Mouse (Mus musculus) limb, embryonic 13.5 days (tissue): ENCODE measurements at regions not wholly inside any gene's neighbourhood (a gene's known extent, or its start where the extent isn't known, plus 50 kb on each side); places are given as distances from the start of the nearest gene placed in this dataset.
A peak's percentile ranks its signal among the peaks of the same experiment; 100 is the strongest.

ENCODE experiments used
- ATAC-seq: fragments of 200-750 bp; cut with Nextera tagmentation; 2 replicates; pipeline ENCODE4 v1.8.0; 2017; ENCODE audit warnings: low read depth, moderate number of reproducible peaks, moderate TSS enrichment; ENCODE audit not compliant: low FRiP score
- H3K27ac ChIP-seq: fragments of 300-500 bp; sonication (generic); 2 replicates; pipeline ENCODE4 v1.5.1; 2015; ENCODE audit warnings: inconsistent platforms, mild to moderate bottlenecking, moderate library complexity
- H3K27me3 ChIP-seq: fragments of 300-500 bp; sonication (generic); 2 replicates; pipeline ENCODE4 v1.6.1; 2015; ENCODE audit warnings: mild to moderate bottlenecking, inconsistent platforms
- H3K36me3 ChIP-seq: fragments of 300-500 bp; sonication (generic); 2 replicates; pipeline ENCODE4 v1.6.1; 2015; ENCODE audit warnings: inconsistent platforms, mild to moderate bottlenecking, moderate library complexity
- H3K4me1 ChIP-seq: fragments of 300-500 bp; sonication (generic); 2 replicates; pipeline ENCODE4 v1.6.1; 2015; ENCODE audit warnings: inconsistent platforms
- H3K4me2 ChIP-seq: fragments of 300-500 bp; sonication (generic); replicated peaks from 2 replicates; pipeline ENCODE4 v1.6.1; 2015; ENCODE audit warnings: inconsistent platforms, mild to moderate bottlenecking, moderate library complexity
- H3K4me3 ChIP-seq: fragments of 300-500 bp; sonication (generic); 2 replicates; pipeline ENCODE4 v1.5.1; 2015; ENCODE audit warnings: moderate library complexity, mild to moderate bottlenecking, inconsistent platforms
- H3K9ac ChIP-seq: fragments of 300-500 bp; sonication (generic); 2 replicates; pipeline ENCODE4 v1.6.1; 2015; ENCODE audit warnings: mild to moderate bottlenecking, inconsistent platforms
- H3K9me3 ChIP-seq: fragments of 300-500 bp; sonication (generic); 2 replicates; pipeline ENCODE4 v1.6.1; 2016; ENCODE audit warnings: inconsistent platforms
- WGBS: fragments of 180-500 bp; shearing (Covaris S2); methylation state at CpG from one replicate; pipeline ENCODE4 v1.1.7; 2015; 5-methylcytosine and 5-hydroxymethylcytosine counted together

DNA sequence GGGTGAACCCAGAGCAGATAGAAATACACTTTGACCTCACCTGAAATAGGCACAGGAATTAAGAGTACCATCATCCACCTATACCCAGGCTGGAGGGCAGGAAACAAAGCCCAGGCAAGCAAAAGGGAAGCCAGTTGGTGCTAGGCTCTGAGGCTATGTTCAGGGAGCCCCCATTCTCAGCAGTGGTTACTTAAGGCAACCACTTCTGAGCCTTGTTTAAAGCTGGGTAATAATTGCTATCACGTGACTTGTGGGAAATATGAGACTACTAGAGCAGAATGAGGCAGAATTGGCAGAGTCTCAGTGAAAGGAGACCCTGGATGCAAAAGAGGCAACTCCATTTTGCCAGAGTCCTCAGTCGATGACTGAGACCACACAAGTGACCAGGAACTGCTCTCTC lies 401.5 kb downstream of the Insc start:
- H3K4me1 ChIP-seq: peaks cover 10% of the 10 kb centered on the region; the same call in 1 of the 2 replicates
- H3K9ac ChIP-seq: no peak overlapping the region
- H3K27me3 ChIP-seq: no peaks in the 10 kb centered on the region
- H3K4me2 ChIP-seq: no peak overlapping the region
- H3K36me3 ChIP-seq: no peaks in the 10 kb centered on the region
- H3K27ac ChIP-seq: no peak overlapping the region
- WGBS: 38% methylated on average over 2 of the region's 2 CpGs
- no peak overlapping the region for H3K4me3 ChIP-seq
- no peaks in the 10 kb centered on the region for H3K9me3 ChIP-seq
- ATAC-seq: no peak

DNA sequence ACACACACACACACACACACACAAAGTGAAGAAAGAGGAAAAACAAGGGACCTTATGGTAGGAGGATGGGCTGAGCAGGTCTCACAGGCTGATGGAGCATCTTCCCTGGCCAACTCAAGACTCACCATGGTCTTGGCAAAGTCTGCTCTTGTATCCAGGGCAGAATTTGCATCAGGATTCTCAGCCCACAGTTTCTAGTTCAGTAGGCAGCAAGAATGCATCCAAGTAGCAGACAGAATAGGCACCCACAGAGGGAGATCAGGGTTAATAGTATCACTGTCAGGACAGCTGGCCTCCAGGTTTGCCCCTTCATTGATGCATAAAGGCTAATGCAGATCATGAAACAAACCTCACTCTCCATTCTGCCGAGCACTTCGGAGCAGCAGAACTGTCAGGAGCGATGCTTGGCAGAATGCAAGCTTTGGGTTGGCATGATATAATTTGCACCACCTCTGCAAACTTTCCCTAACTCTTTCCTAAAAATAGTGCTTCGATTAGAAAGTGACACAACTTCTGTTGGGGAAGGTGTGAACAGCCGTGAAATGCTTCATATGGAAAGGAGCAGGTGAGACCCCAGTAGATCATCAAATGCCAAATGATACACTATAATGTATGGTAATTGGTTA lies 404.0 kb downstream of the Insc start:
- H3K27ac ChIP-seq: no peak overlapping the region

DNA sequence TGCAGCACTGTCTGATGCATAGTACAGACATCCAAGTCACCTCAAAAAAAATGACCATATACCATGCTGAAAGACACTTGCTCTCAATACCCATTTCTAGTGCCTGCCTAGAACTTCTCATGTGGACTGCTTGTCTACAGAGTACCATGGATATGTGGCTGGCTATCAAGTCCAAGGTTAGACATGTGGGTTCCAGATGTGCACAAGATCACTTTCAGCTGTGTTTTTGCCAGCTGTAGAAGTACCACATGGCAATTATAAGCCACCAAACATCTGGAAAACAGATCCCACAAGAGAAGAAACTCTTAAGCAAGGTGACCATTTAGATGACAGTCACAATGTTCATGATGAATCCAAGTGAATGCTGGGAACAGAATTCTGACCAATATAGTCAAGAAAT lies 409.8 kb downstream of the Insc start:
- peaks cover 9% of the 10 kb centered on the region; the same call in 1 of the 2 replicates for H3K4me1 ChIP-seq
- H3K9ac ChIP-seq: no peak overlapping the region
- ATAC-seq: no peak
- H3K9me3 ChIP-seq: no peaks in the 10 kb centered on the region
- H3K4me3 ChIP-seq: no peak overlapping the region
- H3K36me3 ChIP-seq: no peaks in the 10 kb centered on the region
- no peaks in the 10 kb centered on the region for H3K27me3 ChIP-seq
- H3K4me2 ChIP-seq: no peak overlapping the region
- no peak overlapping the region for H3K27ac ChIP-seq

More for the DNA sequence above, 404.0 kb downstream of the Insc start:
- no peak for ATAC-seq
- Histone ChIP-seq H3K4me2 (no peak overlapping the region), H3K36me3 (no peaks in the 10 kb centered on the region), H3K27me3 (no peaks in the 10 kb centered on the region), H3K4me1 (peaks cover 10% of the 10 kb centered on the region; the same call in 1 of the 2 replicates), H3K4me3 (no peak overlapping the region), H3K9me3 (no peaks in the 10 kb centered on the region), H3K9ac (no peak overlapping the region)
- 90% methylated on average over 5 of the region's 5 CpGs for WGBS

DNA sequence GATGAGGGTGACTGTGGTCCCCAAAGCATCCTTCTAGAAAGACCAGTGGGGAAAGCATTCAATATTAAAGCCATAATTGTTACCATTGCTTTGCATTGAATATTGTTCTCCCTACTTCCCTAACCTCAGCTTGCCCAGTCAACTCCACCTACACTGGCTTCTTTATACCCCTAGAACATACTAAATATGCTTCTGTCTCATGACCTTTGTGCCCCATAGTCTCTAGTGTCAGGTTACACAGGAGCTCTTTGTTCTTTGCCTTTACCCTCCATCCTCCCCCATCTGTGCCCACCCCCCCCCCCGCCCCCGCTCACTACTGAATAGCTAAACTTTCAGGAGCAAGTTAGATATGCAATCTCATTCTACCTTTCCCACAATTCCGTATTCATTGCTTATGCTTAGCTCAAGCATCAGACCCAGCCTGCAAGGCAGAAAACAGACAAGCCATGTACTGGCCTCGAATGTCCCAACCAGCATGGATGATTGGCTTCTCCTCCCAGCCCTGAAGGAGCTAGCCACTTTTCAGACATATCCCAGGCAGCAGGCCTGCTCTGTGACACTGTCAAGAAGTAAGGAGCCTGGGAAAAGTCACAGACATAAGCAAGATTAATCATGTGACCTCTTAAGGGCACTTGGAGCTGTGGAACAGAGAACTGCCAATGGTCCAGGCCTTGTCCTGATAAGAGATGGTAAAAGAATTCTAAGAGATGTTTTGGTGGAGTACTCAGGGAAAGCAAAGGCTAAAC lies 410.4 kb downstream of the Insc start:
- H3K4me3 ChIP-seq: no peak overlapping the region
- no peaks in the 10 kb centered on the region for H3K36me3 ChIP-seq
- H3K9ac ChIP-seq: no peak overlapping the region
- no peak overlapping the region for H3K27ac ChIP-seq
- WGBS: 37% methylated on average over 4 of the region's 4 CpGs
- H3K4me2 ChIP-seq: no peak overlapping the region
- H3K4me1 ChIP-seq: peaks cover 9% of the 10 kb centered on the region; the same call in 1 of the 2 replicates
- no peaks in the 10 kb centered on the region for H3K9me3 ChIP-seq
- no peaks in the 10 kb centered on the region for H3K27me3 ChIP-seq
- no peak for ATAC-seq

DNA sequence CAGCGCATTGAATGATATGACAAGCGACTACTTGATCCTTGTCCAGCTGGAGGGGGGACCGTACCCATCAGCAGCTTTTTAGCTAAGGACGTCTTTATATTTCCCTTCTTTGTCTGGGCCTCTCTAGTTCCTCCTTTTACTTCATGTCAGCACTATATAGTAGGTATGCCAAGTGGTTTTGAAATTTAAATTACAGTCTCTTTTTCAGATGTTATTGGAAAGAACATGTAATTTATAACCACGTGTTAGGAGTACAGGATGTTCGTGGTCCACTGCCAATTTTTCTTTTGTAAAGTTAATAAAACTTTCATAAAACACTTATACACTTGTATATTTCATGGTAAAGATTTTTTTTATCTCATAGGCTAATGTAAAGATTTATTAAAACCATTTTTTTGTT lies 426.5 kb downstream of the Insc start:
- Histone ChIP-seq H3K36me3 (no peaks in the 10 kb centered on the region), H3K4me1 (peaks cover 15% of the 10 kb centered on the region), H3K27ac (no peak overlapping the region), H3K4me3 (no peak overlapping the region), H3K9ac (no peak overlapping the region), H3K9me3 (peaks cover 10% of the 10 kb centered on the region), H3K4me2 (no peak overlapping the region), H3K27me3 (0 out of 2 replicates have a peak, but pooled peaks cover 5% of the 10 kb centered on the region)
- 44% methylated on average over 6 of the region's 6 CpGs for WGBS
- ATAC-seq: peak; percentile 85

DNA sequence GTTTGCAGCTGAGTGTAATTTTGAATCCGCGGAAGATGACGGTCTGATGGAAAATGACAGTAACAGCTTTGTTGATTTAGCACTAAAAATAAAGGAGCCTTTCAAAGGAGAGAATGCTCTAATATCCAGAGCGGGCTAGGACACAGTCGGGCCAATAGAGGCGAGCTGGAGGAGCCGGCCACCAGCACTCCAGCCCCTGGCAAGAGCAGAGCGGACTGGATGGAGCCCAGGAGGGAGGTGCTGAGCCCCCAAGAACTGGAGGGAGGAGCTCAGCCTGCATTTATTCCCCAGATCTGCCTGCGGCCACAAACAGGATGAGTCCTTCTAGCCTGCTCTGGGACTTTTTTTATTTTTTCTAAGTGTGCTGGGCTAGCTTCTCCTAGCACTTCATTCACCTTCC lies 426.9 kb downstream of the Insc start:
- ATAC-seq: peak; percentile 74
- H3K27me3 ChIP-seq: 0 out of 2 replicates have a peak, but pooled peaks cover 5% of the 10 kb centered on the region
- H3K4me1 ChIP-seq: peaks cover 15% of the 10 kb centered on the region
- WGBS: 33% methylated on average over 9 of the region's 9 CpGs
- H3K9me3 ChIP-seq: peaks cover 9% of the 10 kb centered on the region
- no peaks in the 10 kb centered on the region for H3K36me3 ChIP-seq
- H3K4me2 ChIP-seq: peak overlapping the region; percentile 21
- no peak overlapping the region; the same call in 1 of the 2 replicates for H3K27ac ChIP-seq
- H3K9ac ChIP-seq: no peak overlapping the region
- H3K4me3 ChIP-seq: no peak overlapping the region

DNA sequence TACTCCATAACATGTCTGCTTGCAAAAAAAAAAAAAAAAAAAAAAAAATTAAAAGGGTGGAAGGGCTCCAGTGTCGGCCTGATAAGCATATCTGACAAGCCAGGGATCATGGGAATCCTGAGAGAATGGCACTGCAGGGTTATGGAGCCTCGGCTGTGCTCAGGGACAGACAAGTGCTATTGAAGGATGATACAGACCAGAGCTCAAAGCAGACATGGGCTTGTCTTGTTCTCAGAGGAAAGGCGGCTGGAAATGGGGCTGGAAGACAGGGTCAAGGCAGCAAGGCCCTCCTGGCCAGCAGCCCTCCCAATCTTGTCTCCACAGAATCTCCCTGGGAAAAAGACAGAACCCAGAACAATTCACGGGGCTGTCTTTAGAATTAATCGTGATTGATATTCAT lies 449.0 kb downstream of the Insc start:
- ATAC-seq: no peak
- H3K4me1 ChIP-seq: 0 out of 2 replicates have a peak, but pooled peaks cover 4% of the 10 kb centered on the region
- 66% methylated on average over 5 of the region's 5 CpGs for WGBS
- no peak overlapping the region for H3K27ac ChIP-seq
- no peaks in the 10 kb centered on the region for H3K36me3 ChIP-seq
- no peak overlapping the region for H3K4me3 ChIP-seq
- peaks cover 36% of the 10 kb centered on the region for H3K27me3 ChIP-seq
- no peaks in the 10 kb centered on the region for H3K9me3 ChIP-seq
- no peak overlapping the region for H3K9ac ChIP-seq
- H3K4me2 ChIP-seq: no peak overlapping the region

DNA sequence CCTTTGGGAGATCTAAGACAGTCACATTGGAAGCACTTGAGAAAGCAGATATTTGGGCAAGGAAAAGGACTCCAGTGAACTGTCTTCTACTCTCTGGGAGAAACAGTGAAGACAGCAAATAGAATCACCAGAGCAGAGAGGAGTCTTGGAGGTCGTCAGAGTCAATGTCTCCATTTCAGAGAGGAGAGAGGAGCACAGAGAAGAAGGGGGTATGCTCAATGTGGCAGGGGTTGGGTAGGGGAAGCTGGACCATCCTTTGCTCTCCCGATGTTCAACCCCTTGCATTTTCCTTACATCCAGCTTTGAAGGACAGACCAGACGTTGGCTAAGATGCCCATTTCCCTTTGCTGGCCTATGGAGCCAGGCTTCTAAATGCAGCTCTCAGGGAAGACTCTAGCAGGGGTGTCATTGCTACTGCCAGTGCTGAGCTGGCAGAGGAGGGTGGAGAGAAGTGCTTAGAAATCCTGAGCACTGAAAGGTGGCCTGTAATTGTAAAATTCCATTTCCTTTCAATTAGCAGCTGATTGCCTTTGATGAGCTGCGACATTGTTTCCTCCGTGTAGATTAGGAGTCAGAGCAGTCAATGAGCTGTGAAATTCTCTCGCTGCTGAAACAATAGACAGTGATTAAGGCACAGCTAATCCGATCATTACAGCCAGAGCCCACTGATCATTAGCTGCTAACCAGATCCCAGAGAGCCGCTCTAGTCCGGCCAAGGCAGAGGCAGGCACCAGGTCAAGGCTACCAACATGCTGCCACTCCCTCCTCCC lies 449.7 kb downstream of the Insc start:
- Histone ChIP-seq H3K9me3 (no peaks in the 10 kb centered on the region), H3K9ac (no peak overlapping the region), H3K4me2 (no peak overlapping the region), H3K27ac (no peak overlapping the region), H3K27me3 (peaks cover 36% of the 10 kb centered on the region), H3K36me3 (no peaks in the 10 kb centered on the region), H3K4me1 (0 out of 2 replicates have a peak, but pooled peaks cover 4% of the 10 kb centered on the region), H3K4me3 (no peak overlapping the region)
- WGBS: 18% methylated on average over 9 of the region's 9 CpGs
- ATAC-seq: no peak

DNA sequence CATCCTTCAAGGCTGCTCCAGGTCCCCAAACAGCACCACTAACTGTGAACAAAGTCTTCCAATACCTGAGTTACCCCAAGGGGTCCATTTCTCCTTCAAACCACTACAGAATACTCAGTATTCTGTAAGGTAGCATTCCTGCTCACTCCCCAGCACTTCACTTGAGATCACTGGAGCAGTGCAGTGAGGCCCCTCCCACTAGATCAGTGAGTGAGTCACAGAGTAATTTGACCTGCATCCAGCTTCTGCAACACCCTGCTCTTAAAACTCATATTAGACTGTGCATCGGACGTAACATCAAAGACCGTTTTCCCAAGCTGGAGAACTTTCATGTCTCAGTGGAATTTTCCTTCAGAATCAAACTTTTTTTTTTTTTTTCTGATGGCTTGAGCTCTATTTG lies 461.4 kb downstream of the Insc start:
- no peak overlapping the region for H3K4me3 ChIP-seq
- no peak overlapping the region for H3K27ac ChIP-seq
- H3K9ac ChIP-seq: no peak overlapping the region
- no peaks in the 10 kb centered on the region for H3K9me3 ChIP-seq
- peaks cover 9% of the 10 kb centered on the region for H3K4me1 ChIP-seq
- ATAC-seq: peak; percentile 91
- no peaks in the 10 kb centered on the region for H3K27me3 ChIP-seq
- H3K4me2 ChIP-seq: 0 out of 2 replicates have a peak overlapping the region, but pooled peaks have one; percentile 7
- H3K36me3 ChIP-seq: no peaks in the 10 kb centered on the region
- 3% methylated on average over 3 of the region's 3 CpGs for WGBS

DNA sequence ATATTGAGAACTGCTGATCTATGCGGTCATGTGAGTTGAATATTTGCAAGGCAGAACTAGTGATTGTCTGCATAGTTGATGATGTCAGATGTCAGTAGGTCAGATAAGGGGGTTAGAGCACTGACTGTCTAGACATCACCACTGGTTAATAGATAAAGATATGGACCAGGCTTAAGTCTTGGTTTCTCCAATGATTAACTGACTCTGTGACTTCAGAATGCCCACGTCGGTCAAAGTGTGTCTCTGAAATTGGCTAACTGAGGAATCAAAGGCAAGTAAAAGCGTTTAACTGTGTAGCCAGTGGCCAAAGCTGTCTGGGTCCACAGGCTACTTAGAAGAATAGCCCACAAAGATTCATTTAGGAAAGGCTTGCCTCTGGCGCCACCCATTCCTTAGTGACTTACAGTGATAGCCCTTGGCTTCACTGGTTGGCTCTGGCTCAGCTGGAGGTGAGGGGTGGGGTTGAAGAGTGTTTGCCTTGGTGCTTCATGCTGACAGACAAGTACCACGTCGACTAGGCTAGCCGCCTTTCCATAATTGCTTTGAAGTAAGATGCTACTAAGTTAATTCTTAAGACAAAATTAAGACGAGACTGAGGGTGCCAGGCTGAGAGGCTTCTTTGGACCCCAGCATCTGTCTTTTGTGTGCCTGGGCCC lies 463.1 kb downstream of the Insc start:
- H3K4me3 ChIP-seq: no peak overlapping the region
- H3K36me3 ChIP-seq: no peaks in the 10 kb centered on the region
- ATAC-seq: no peak
- no peaks in the 10 kb centered on the region for H3K9me3 ChIP-seq
- no peak overlapping the region for H3K9ac ChIP-seq
- H3K27me3 ChIP-seq: 0 out of 2 replicates have a peak, but pooled peaks cover under 1% of the 10 kb centered on the region
- WGBS: 74% methylated on average over 9 of the region's 9 CpGs
- H3K4me2 ChIP-seq: no peak overlapping the region
- H3K27ac ChIP-seq: no peak overlapping the region
- H3K4me1 ChIP-seq: peaks cover 9% of the 10 kb centered on the region

DNA sequence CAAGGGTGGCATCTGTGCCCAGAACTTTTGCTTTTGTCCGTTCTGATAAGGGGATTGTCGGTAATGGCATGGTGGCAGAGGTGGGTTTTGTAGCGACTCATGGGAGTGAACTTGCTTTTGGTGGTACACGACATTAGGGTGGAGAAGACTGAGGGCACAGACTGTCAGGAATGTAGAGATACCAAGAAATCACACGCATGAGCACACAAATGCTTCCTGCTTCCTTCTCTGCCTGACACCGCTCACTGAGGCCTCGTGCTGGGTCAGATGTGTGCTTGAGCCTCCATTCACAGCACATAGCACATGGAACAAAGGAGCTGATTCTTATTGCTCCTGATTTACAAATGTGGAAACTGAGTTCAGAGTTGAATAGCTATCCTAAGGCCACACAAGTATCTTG lies 465.3 kb downstream of the Insc start:
- ATAC-seq: no peak

More for the DNA sequence above, 465.3 kb downstream of the Insc start:
- 88% methylated on average over 7 of the region's 7 CpGs for WGBS
- Histone ChIP-seq H3K9ac (no peak overlapping the region), H3K4me2 (no peak overlapping the region), H3K9me3 (no peaks in the 10 kb centered on the region), H3K36me3 (no peaks in the 10 kb centered on the region), H3K4me3 (no peak overlapping the region), H3K4me1 (peaks cover 9% of the 10 kb centered on the region), H3K27ac (no peak overlapping the region), H3K27me3 (0 out of 2 replicates have a peak, but pooled peaks cover 4% of the 10 kb centered on the region)
